ENCODE assay signal across 15 mouse cellular contexts in genomic region chr7:47019641-47020040, GRCm38 (mm10). TPM values are rescaled to one million over a fixed set of nuclear protein-coding genes. Genes with fewer than 3 reads are reported as not detected.
DNase-seq lines count a peak whose midpoint lies in the region; ATAC-seq and TF ChIP-seq lines count a peak whose summit lies in the region.
"Had no signal": no experiment of that assay in that cellular context is flagged by ENCODE, and none has a peak within 500 bp of the region (broad histone marks: within the 10 kb centered on the region; RNA-seq: fewer than 3 reads in every experiment).

No protein-coding gene starts in this region.

- no peak for TF ChIP-seq CTCF in intestine, postnatal 0 days (IDR thresholded peaks at IDR 0.05; ENCODE audit: low read depth)

- peak; percentile 39 for DNase-seq in layer of hippocampus, adult 11-12 months (ENCODE audit: low spot score)
- no peak for DNase-seq in layer of hippocampus, postnatal 10 days (ENCODE audit: low spot score in 2 of 2)
- DNase-seq in frontal cortex, adult 2 months (ENCODE audit: extremely low spot score in 1 of 2, low spot score in 1 of 2), result peak; percentile 40 to 72
- DNase-seq in left cerebral cortex, adult 18-20 months (ENCODE audit: low spot score in 2 of 2), result peak; percentile 61 to 72
- DNase-seq in right cerebral cortex, adult 2 months (ENCODE audit: low spot score in 2 of 2), result peak; percentile 52 to 70
- DNase-seq: thymus, postnatal 36 days had no signal

- no peak overlapping the region for H3K27ac ChIP-seq in intestine, postnatal 0 days (ENCODE audit: low read depth, low read length)
- no peak overlapping the region for H3K27ac ChIP-seq in liver, embryonic 12.5 days
- H3K27ac ChIP-seq: hindbrain, embryonic 12.5 days; limb, embryonic 15.5 days had no signal

- no peaks in the 10 kb centered on the region for H3K36me3 ChIP-seq in intestine, postnatal 0 days (ENCODE audit: control insufficient read depth, insufficient read depth)
- no peaks in the 10 kb centered on the region for H3K36me3 ChIP-seq in liver, embryonic 12.5 days
- H3K36me3 ChIP-seq: heart, embryonic 12.5 days; hindbrain, embryonic 12.5 days; limb, embryonic 15.5 days had no signal

- ATAC-seq in intestine, postnatal 0 days, result no peak
- ATAC-seq in liver, embryonic 12.5 days, result no peak

- WGBS in intestine, postnatal 0 days, result 59% methylated on average over 5 of the region's 5 CpGs
- 64% methylated on average over 5 of the region's 5 CpGs for WGBS in liver, embryonic 12.5 days (ENCODE audit: insufficient replicate concordance)

- H3K27me3 ChIP-seq in intestine, postnatal 0 days (replicated peaks; ENCODE audit: control insufficient read depth, insufficient read depth, low read length), result no peaks in the 10 kb centered on the region
- H3K27me3 ChIP-seq in liver, embryonic 12.5 days (replicated peaks), result peaks cover 13% of the 10 kb centered on the region; the same call in 1 of the 2 replicates

- H3K4me3 ChIP-seq in intestine, postnatal 0 days (ENCODE audit: low read depth, low read length), result no peak overlapping the region
- no peak overlapping the region for H3K4me3 ChIP-seq in liver, embryonic 12.5 days
- H3K4me3 ChIP-seq: erythroblast, embryonic 14.5 days; heart, embryonic 12.5 days; hindbrain, embryonic 12.5 days; limb, embryonic 15.5 days; megakaryocyte, embryonic 14.5 days had no signal

- no peak overlapping the region for H3K9ac ChIP-seq in intestine, postnatal 0 days (ENCODE audit: low read depth, low read length)
- H3K9ac ChIP-seq in liver, embryonic 12.5 days, result no peak overlapping the region
- H3K9ac ChIP-seq: heart, embryonic 12.5 days; hindbrain, embryonic 12.5 days; limb, embryonic 15.5 days had no signal

- no peak overlapping the region for H3K4me2 ChIP-seq in intestine, postnatal 0 days (replicated peaks; ENCODE audit: low read depth)
- H3K4me2 ChIP-seq in liver, embryonic 12.5 days, result no peak overlapping the region
- H3K4me2 ChIP-seq: heart, embryonic 12.5 days; hindbrain, embryonic 12.5 days; limb, embryonic 15.5 days had no signal

- peaks cover 6% of the 10 kb centered on the region for H3K4me1 ChIP-seq in intestine, postnatal 0 days (replicated peaks; ENCODE audit: control insufficient read depth, insufficient read depth, low read length)
- H3K4me1 ChIP-seq in liver, embryonic 12.5 days, result peaks cover 22% of the 10 kb centered on the region

- H3K9me3 ChIP-seq in intestine, postnatal 0 days (ENCODE audit: control insufficient read depth), result no peaks in the 10 kb centered on the region
- H3K9me3 ChIP-seq in liver, embryonic 12.5 days (replicated peaks), result no peaks in the 10 kb centered on the region
- H3K9me3 ChIP-seq: heart, embryonic 12.5 days; hindbrain, embryonic 12.5 days; limb, embryonic 15.5 days; megakaryocyte, embryonic 14.5 days had no signal

RNA-seq across cellular contexts. Expression of gene Spty2d1, which starts 11.4 kb away (rescaled TPM):
- total RNA-seq in layer of hippocampus, postnatal 10 days (2021), result 10 to 100 TPM; 11.0 TPM
- polyA plus RNA-seq in frontal cortex, adult 2 months (2012; rRNA removed), result 8.9 and 9.7 TPM in 2 replicates
- total RNA-seq in left cerebral cortex, adult 18-20 months (2021), result 10 to 100 TPM; 17.4 to 20.2 TPM
- polyA plus RNA-seq in intestine, postnatal 0 days (2015; fragmentation: Nextera tagmentation; extraction: Ambion mirVana), result 8.0 and 10.3 TPM in 2 replicates
- polyA plus RNA-seq in liver, embryonic 12.5 days (2016; fragmentation: Nextera tagmentation; extraction: Ambion mirVana), result 16.8 and 17.7 TPM in 2 replicates

RNA-seq across cellular contexts. Expression of gene Tmem86a, which starts 30.8 kb away (rescaled TPM):
- 10 to 100 TPM; 14.7 to 15.5 TPM for total RNA-seq in layer of hippocampus, postnatal 10 days (2021)
- polyA plus RNA-seq in frontal cortex, adult 2 months (2012; rRNA removed), result 22.4 and 24.0 TPM in 2 replicates
- total RNA-seq in left cerebral cortex, adult 18-20 months (2021), result 10 to 100 TPM; 13.2 to 13.5 TPM
- 43.8 and 48.0 TPM in 2 replicates for polyA plus RNA-seq in intestine, postnatal 0 days (2015; fragmentation: Nextera tagmentation; extraction: Ambion mirVana)
- 20.2 and 20.3 TPM in 2 replicates for polyA plus RNA-seq in liver, embryonic 12.5 days (2016; fragmentation: Nextera tagmentation; extraction: Ambion mirVana)

RNA-seq across cellular contexts. Expression of gene Gm9999, which starts 36.3 kb away (rescaled TPM):
- not detected for total RNA-seq in layer of hippocampus, postnatal 10 days (2021)
- not detected in 2 replicates for polyA plus RNA-seq in frontal cortex, adult 2 months (2012; rRNA removed)
- total RNA-seq in left cerebral cortex, adult 18-20 months (2021), result not detected
- polyA plus RNA-seq in intestine, postnatal 0 days (2015; fragmentation: Nextera tagmentation; extraction: Ambion mirVana), result not detected in 2 replicates
- not detected in 2 replicates for polyA plus RNA-seq in liver, embryonic 12.5 days (2016; fragmentation: Nextera tagmentation; extraction: Ambion mirVana)
- polyA plus RNA-seq: erythroblast, embryonic 14.5 days; heart, embryonic 12.5 days; hindbrain, embryonic 12.5 days; kidney, embryonic 16.5 days; limb, embryonic 15.5 days; stomach, embryonic 14.5 days had no signal

Comparison
In these comparisons a context has a peak if more than half of its experiments do, and no peak if none do; other contexts are left out.
1. DNase-seq: peak in layer of hippocampus, adult 11-12 months (single experiment), frontal cortex, adult 2 months (2 of 2), left cerebral cortex, adult 18-20 months (2 of 2) and right cerebral cortex, adult 2 months (2 of 2); none in layer of hippocampus, postnatal 10 days (0 of 2).